Mouse (Mus musculus): ENCODE results near the gene Chad.

Chad gene

GRCm38 (mm10) chr11:94602356-94602955 is 37.6 kb downstream of the Chad start:
- in situ Hi-C loops (cut with MboI; ENCODE audit: low pct_unique_long_range_greater_than_20kb in 1 of 2, low sequenced_read_pairs in 2 of 2, unreplicated experiment in 1 of 2) = no loop called here

GRCm38 (mm10) chr11:94610744-94611740 is 46.2 kb downstream of the Chad start:
- in situ Hi-C loops (cut with MboI; ENCODE audit: low pct_unique_long_range_greater_than_20kb in 1 of 2, low sequenced_read_pairs in 2 of 2, unreplicated experiment in 1 of 2) = no loop called here

- in situ Hi-C loops (cut with MboI; ENCODE audit: low pct_unique_long_range_greater_than_20kb in 1 of 2, low sequenced_read_pairs in 2 of 2, unreplicated experiment in 1 of 2) = no loop called here
Observed at GRCm38 (mm10) chr11:94614603-94615002, 49.8 kb downstream of the Chad start.

- in situ Hi-C loops (cut with MboI; ENCODE audit: low pct_unique_long_range_greater_than_20kb in 1 of 2, low sequenced_read_pairs in 2 of 2, unreplicated experiment in 1 of 2) = no loop called here
Observed at GRCm38 (mm10) chr11:94615494-94615893, 50.6 kb downstream of the Chad start.

GRCm38 (mm10) chr11:94617646-94618045 is 52.8 kb downstream of the Chad start:
- in situ Hi-C loops (cut with MboI; ENCODE audit: low pct_unique_long_range_greater_than_20kb in 1 of 2, low sequenced_read_pairs in 2 of 2, unreplicated experiment in 1 of 2) = no loop called here

Data from mouse embryonic stem cell (cell line).